Comparison of ENCODE assay signal across 12 mouse cellular contexts in the genomic region with DNA sequence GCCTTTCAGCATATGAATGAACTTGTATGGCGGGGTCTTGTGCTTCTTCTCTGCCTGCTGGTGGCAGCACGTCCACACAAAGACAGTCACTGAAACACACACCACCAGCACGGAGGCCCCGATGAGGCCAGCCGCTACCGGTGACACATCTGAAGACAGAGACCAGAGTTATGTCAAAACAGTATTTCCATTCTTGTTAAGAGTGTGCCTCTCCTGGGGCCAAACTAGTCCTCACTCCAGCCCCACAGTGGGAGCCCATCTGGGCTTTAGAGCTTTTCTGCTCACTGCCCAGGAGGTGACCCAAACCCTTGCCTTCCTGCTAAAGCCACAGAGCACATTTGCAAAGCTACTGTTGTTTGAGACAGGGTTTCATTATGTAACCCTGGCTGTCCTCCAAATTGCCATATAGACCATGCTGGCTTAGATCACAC. TPM values are rescaled to one million over a fixed set of nuclear protein-coding genes. Genes with fewer than 3 reads are reported as not detected.
DNase-seq lines count a peak whose midpoint lies in the region; ATAC-seq and TF ChIP-seq lines count a peak whose summit lies in the region.
"Had no signal": no experiment of that assay in that cellular context is flagged by ENCODE, and none has a peak within 500 bp of the region (broad histone marks: within the 10 kb centered on the region; RNA-seq: fewer than 3 reads in every experiment).

No protein-coding gene starts in this region.

- intact Hi-C loops in heart, adult 2 months (cut with DNase I), result no loop called here

- H3K9ac ChIP-seq in heart, adult 2 months (ENCODE audit: low read depth, low read length), result no peak overlapping the region
- H3K9ac ChIP-seq in midbrain, embryonic 12.5 days (replicated peaks), result no peak overlapping the region
- no peak overlapping the region for H3K9ac ChIP-seq in midbrain, embryonic 11.5 days (ENCODE audit: low read length)
- peak overlapping the region; percentile 25; the same call in 1 of the 2 replicates for H3K9ac ChIP-seq in midbrain, embryonic 15.5 days
- H3K9ac ChIP-seq: limb, embryonic 13.5 days had no signal

- H3K9me3 ChIP-seq in midbrain, embryonic 12.5 days, result no peaks in the 10 kb centered on the region
- H3K9me3 ChIP-seq in midbrain, embryonic 11.5 days (ENCODE audit: control insufficient read depth, low read length), result no peaks in the 10 kb centered on the region
- no peaks in the 10 kb centered on the region for H3K9me3 ChIP-seq in midbrain, embryonic 15.5 days
- H3K9me3 ChIP-seq: limb, embryonic 13.5 days had no signal

- no peaks in the 10 kb centered on the region for H3K79me2 ChIP-seq in heart, adult 2 months (replicated peaks; ENCODE audit: control insufficient read depth, insufficient read depth, low read length)

- H3K4me2 ChIP-seq in midbrain, embryonic 12.5 days (replicated peaks), result no peak overlapping the region
- H3K4me2 ChIP-seq in midbrain, embryonic 11.5 days, result no peak overlapping the region
- no peak overlapping the region for H3K4me2 ChIP-seq in midbrain, embryonic 15.5 days
- H3K4me2 ChIP-seq: limb, embryonic 13.5 days had no signal

- H3K4me3 ChIP-seq in heart, adult 2 months, result no peak overlapping the region
- no peak overlapping the region for H3K4me3 ChIP-seq in midbrain, embryonic 12.5 days
- H3K4me3 ChIP-seq in midbrain, embryonic 11.5 days (ENCODE audit: low read depth, low read length), result no peak overlapping the region
- no peak overlapping the region for H3K4me3 ChIP-seq in midbrain, embryonic 15.5 days
- H3K4me3 ChIP-seq: limb, embryonic 13.5 days had no signal

- no peak for DNase-seq in heart, adult 2 months
- DNase-seq in heart, adult 11 months, result no peak
- DNase-seq in midbrain, embryonic 11.5 days (ENCODE audit: low spot score, missing footprints), result no peak
- peak; percentile 79 for DNase-seq in brain, adult 2 months (ENCODE audit: low read depth, low spot score)
- DNase-seq in adipocyte (ENCODE audit: low spot score), result no peak
- DNase-seq: kidney, postnatal 10 days; thymus, postnatal 4 days had no signal

- no peak overlapping the region for H3K27ac ChIP-seq in heart, adult 2 months
- peak overlapping the region; percentile 54; the same call in 1 of the 2 replicates for H3K27ac ChIP-seq in midbrain, embryonic 12.5 days (replicated peaks)
- no peak overlapping the region for H3K27ac ChIP-seq in midbrain, embryonic 11.5 days (ENCODE audit: low read depth, low read length)
- H3K27ac ChIP-seq in midbrain, embryonic 15.5 days, result 0 out of 2 replicates have a peak overlapping the region, but pooled peaks have one; percentile 38
- H3K27ac ChIP-seq: limb, embryonic 13.5 days had no signal

- TF ChIP-seq EP300 in heart, adult 2 months (IDR thresholded peaks at IDR 0.05; ENCODE audit: insufficient read depth, low read depth, low read length), result no peak

- no peak for ATAC-seq in midbrain, embryonic 12.5 days (ENCODE audit: low FRiP score, low read depth)
- ATAC-seq in midbrain, embryonic 11.5 days (ENCODE audit: low FRiP score), result no peak
- ATAC-seq in midbrain, embryonic 15.5 days (replicated peaks), result no peak
- ATAC-seq in megakaryocyte, adult 5-6 weeks (ENCODE audit: poor library complexity, severe bottlenecking), result no peak
- ATAC-seq: Patski had no signal

- H3K4me1 ChIP-seq in heart, adult 2 months (ENCODE audit: control insufficient read depth, insufficient read depth, low read length), result peaks cover 8% of the 10 kb centered on the region
- H3K4me1 ChIP-seq in midbrain, embryonic 12.5 days, result peaks cover 33% of the 10 kb centered on the region
- peaks cover 17% of the 10 kb centered on the region for H3K4me1 ChIP-seq in midbrain, embryonic 11.5 days (ENCODE audit: control insufficient read depth, insufficient read depth, low read length)
- H3K4me1 ChIP-seq in midbrain, embryonic 15.5 days, result peaks cover 24% of the 10 kb centered on the region

- no peaks in the 10 kb centered on the region for H3K36me3 ChIP-seq in heart, adult 2 months (ENCODE audit: control insufficient read depth, insufficient read depth, low read length)
- H3K36me3 ChIP-seq in midbrain, embryonic 12.5 days, result peaks cover 66% of the 10 kb centered on the region
- peaks cover 21% of the 10 kb centered on the region; the same call in 1 of the 2 replicates for H3K36me3 ChIP-seq in midbrain, embryonic 11.5 days (ENCODE audit: control insufficient read depth, insufficient read depth, low read length)
- H3K36me3 ChIP-seq in midbrain, embryonic 15.5 days (replicated peaks), result peaks cover 33% of the 10 kb centered on the region; the same call in 1 of the 2 replicates

- H3K27me3 ChIP-seq in heart, adult 2 months (ENCODE audit: control insufficient read depth, insufficient read depth, low read length), result no peaks in the 10 kb centered on the region
- no peaks in the 10 kb centered on the region for H3K27me3 ChIP-seq in midbrain, embryonic 12.5 days
- no peaks in the 10 kb centered on the region for H3K27me3 ChIP-seq in midbrain, embryonic 11.5 days (ENCODE audit: control insufficient read depth, insufficient read depth, low read length)
- H3K27me3 ChIP-seq in midbrain, embryonic 15.5 days (replicated peaks), result no peaks in the 10 kb centered on the region
- H3K27me3 ChIP-seq: limb, embryonic 13.5 days; Patski had no signal

- peak; percentile 52 for TF ChIP-seq CTCF in heart, adult 2 months (IDR thresholded peaks at IDR 0.05)

- TF ChIP-seq POLR2A in heart, adult 2 months (IDR thresholded peaks at IDR 0.05; ENCODE audit: insufficient read depth, low read depth, low read length), result no peak

- 33% methylated on average over 6 of the region's 6 CpGs for WGBS in heart, adult 2 months
- WGBS in midbrain, embryonic 12.5 days, result 54% methylated on average over 6 of the region's 6 CpGs
- 62% methylated on average over 6 of the region's 6 CpGs for WGBS in midbrain, embryonic 11.5 days
- WGBS in midbrain, embryonic 15.5 days, result 38% methylated on average over 6 of the region's 6 CpGs

RNA-seq across cellular contexts. Expression of a gene that starts 12.5 kb away (rescaled TPM):
- total RNA-seq in heart, adult 2 months (2021), result 1 to 10 TPM; 6.6 to 7.9 TPM
- polyA plus RNA-seq in heart, adult 2 months (2012; rRNA removed), result 10.2 and 18.2 TPM in 2 replicates
- polyA plus RNA-seq in midbrain, embryonic 12.5 days (2016; fragmentation: Nextera tagmentation; extraction: Ambion mirVana), result 200 and 205 TPM in 2 replicates
- 178 and 180 TPM in 2 replicates for polyA plus RNA-seq in midbrain, embryonic 11.5 days (2014; fragmentation: Nextera tagmentation; extraction: Ambion mirVana)
- 204 and 208 TPM in 2 replicates for polyA plus RNA-seq in midbrain, embryonic 15.5 days (2015; fragmentation: Nextera tagmentation; extraction: Ambion mirVana)
- total RNA-seq in megakaryocyte, adult 5-6 weeks (2015), result 0.73 and 2.0 TPM in 2 replicates
- 0.65 and 2.1 TPM in 2 replicates for total RNA-seq in megakaryocyte, adult 5-6 weeks (2017)

RNA-seq across cellular contexts. Expression of a gene that starts 45.8 kb away (rescaled TPM):
- total RNA-seq in heart, adult 2 months (2021), result 10 to 100 TPM; 57.0 to 66.6 TPM
- 98.3 and 112 TPM in 2 replicates for polyA plus RNA-seq in heart, adult 2 months (2012; rRNA removed)
- polyA plus RNA-seq in midbrain, embryonic 12.5 days (2016; fragmentation: Nextera tagmentation; extraction: Ambion mirVana), result 43.6 and 44.7 TPM in 2 replicates
- 43.8 and 48.8 TPM in 2 replicates for polyA plus RNA-seq in midbrain, embryonic 11.5 days (2014; fragmentation: Nextera tagmentation; extraction: Ambion mirVana)
- 62.0 and 64.0 TPM in 2 replicates for polyA plus RNA-seq in midbrain, embryonic 15.5 days (2015; fragmentation: Nextera tagmentation; extraction: Ambion mirVana)
- 66.1 and 68.1 TPM in 2 replicates for total RNA-seq in megakaryocyte, adult 5-6 weeks (2015)
- total RNA-seq in megakaryocyte, adult 5-6 weeks (2017), result 53.4 and 68.6 TPM in 2 replicates

Comparison
In these comparisons a context has a peak if more than half of its experiments do, and no peak if none do; other contexts are left out.
1. H3K27ac ChIP-seq: peak in midbrain, embryonic 12.5 days (single experiment) and midbrain, embryonic 15.5 days (single experiment); none in heart, adult 2 months (single experiment) and midbrain, embryonic 11.5 days (single experiment).